Mouse (Mus musculus) CH12.LX (cell line): ENCODE measurements at regions not wholly inside any gene's neighbourhood (a gene's known extent, or its start where the extent isn't known, plus 50 kb on each side); places are given as distances from the start of the nearest gene placed in this dataset.

Experiments
- BHLHE40 ChIP-seq: IDR thresholded peaks from 2 replicates; pipeline ENCODE4 v1.6.1; 2011; ENCODE audit warnings: mild to moderate bottlenecking, low read depth, low read length, improper control_type of control experiment
- CHD1 ChIP-seq: IDR thresholded peaks from 2 replicates; pipeline ENCODE4 v1.6.1; 2012; ENCODE audit warnings: low read depth, low read length, improper control_type of control experiment, inconsistent platforms
- CTCF ChIP-seq, 2 experiments: IDR thresholded peaks in 1 of 2; conservative IDR thresholded peaks in 1 of 2; 2 replicates each; pipeline ENCODE4 v1.5.1; 2011 to 2012; ENCODE audit warnings: low read depth in 2 of 2, low read length in 2 of 2, improper control_type of control experiment in 1 of 2, inconsistent platforms in 1 of 2, mild to moderate bottlenecking in 1 of 2, moderate library complexity in 1 of 2
- EP300 ChIP-seq: IDR thresholded peaks from 2 replicates; pipeline ENCODE4 v1.6.1; 2011; ENCODE audit warnings: low read length, improper control_type of control experiment
- GABPA ChIP-seq: IDR thresholded peaks from 2 replicates; pipeline ENCODE4 v1.6.1; 2012; ENCODE audit warnings: low read depth, low read length, improper control_type of control experiment, inconsistent platforms; ENCODE audit not compliant: insufficient replicate concordance
- IRF4 ChIP-seq: IDR thresholded peaks from 2 replicates; pipeline ENCODE4 v1.6.1; 2014; ENCODE audit warnings: low read depth, mild to moderate bottlenecking, inconsistent platforms, low read length, improper control_type of control experiment
- JUN ChIP-seq: IDR thresholded peaks from 2 replicates; pipeline ENCODE4 v1.6.1; 2011; ENCODE audit warnings: low read depth, mild to moderate bottlenecking, low read length, improper control_type of control experiment, moderate library complexity; ENCODE audit not compliant: insufficient read depth
- MXI1 ChIP-seq: IDR thresholded peaks from 2 replicates; pipeline ENCODE4 v1.6.1; 2011; ENCODE audit warnings: mild to moderate bottlenecking, low read depth, low read length, improper control_type of control experiment
- PAX5 ChIP-seq: IDR thresholded peaks from 2 replicates; pipeline ENCODE4 v1.6.1; 2012; ENCODE audit warnings: low read length, inconsistent platforms, mixed read lengths
- POLR2A ChIP-seq: IDR thresholded peaks from 2 replicates; pipeline ENCODE4 v1.6.1; 2011; ENCODE audit warnings: low read depth, mild to moderate bottlenecking, improper control_type of control experiment, low read length
- USF1 ChIP-seq: IDR thresholded peaks from 2 replicates; pipeline ENCODE4 v1.6.1; 2014; ENCODE audit warnings: low read depth, mild to moderate bottlenecking, inconsistent platforms, low read length, improper control_type of control experiment
- ZKSCAN1 ChIP-seq: IDR thresholded peaks from 2 replicates; pipeline ENCODE4 v1.6.1; 2012; ENCODE audit warnings: low read depth, inconsistent platforms, low read length, improper control_type of control experiment, borderline replicate concordance

DNA sequence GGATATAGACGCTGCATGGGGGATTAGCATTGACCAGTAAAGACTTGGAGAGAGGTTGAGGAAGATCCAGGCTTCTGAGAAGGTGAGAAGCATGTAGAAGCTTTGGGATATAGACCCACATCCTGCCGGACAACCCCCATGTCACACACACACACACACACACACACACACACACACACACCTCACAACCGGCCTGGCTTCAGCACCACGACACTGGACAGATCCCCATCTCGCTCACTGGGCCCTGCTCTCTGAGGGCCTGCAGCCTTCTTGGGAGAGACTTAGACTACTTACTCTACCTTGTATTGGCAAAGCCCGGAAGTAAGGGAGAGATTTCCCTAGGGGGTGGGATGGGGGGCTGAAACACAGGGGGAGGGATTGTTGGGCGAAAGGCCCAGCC, 51.5 kb upstream of the A430005L14Rik start:
- TF ChIP-seq PAX5 (no peak), CTCF (conservative IDR thresholded peaks at IDR 0.05 in 1 of 2, IDR thresholded peaks at IDR 0.05 in 1 of 2; ENCODE audit: low read depth in 2 of 2, low read length in 2 of 2) (no peak), USF1 (no peak), IRF4 (no peak), ZKSCAN1 (no peak), EP300 (no peak), BHLHE40 (no peak), POLR2A (no peak), JUN (no peak), MXI1 (no peak), CHD1 (no peak), GABPA (no peak)
